Mouse (Mus musculus) ES-E14 (cell line): ENCODE data around the gene Fam83g.

ENCODE experiments used
- CHD2 ChIP-seq: IDR thresholded peaks from 2 replicates; pipeline ENCODE4 v1.6.1; 2014; ENCODE audit warnings: mild to moderate bottlenecking, low read depth, low read length, inconsistent platforms
- ZC3H11A ChIP-seq: IDR thresholded peaks from 2 replicates; pipeline ENCODE4 v1.6.1; 2012; ENCODE audit warnings: low read depth, mild to moderate bottlenecking, inconsistent platforms, low read length, borderline replicate concordance

- TF ChIP-seq ZC3H11A, result no peak
- no peak for TF ChIP-seq CHD2
These were observed 35.7 kb upstream of the Fam83g start for GRCm38 (mm10) chr11:61647956-61648748.
